Mouse (Mus musculus) small intestine, adult 2 months (tissue): ENCODE measurements around the gene Bod1l.

Experiments
- CTCF ChIP-seq: fragments of 200-500 bp; IDR thresholded peaks from 2 replicates; pipeline ENCODE4 v1.5.1; 2012; ENCODE audit warnings: low read depth, mild to moderate bottlenecking, control low read depth, inconsistent platforms, low read length, moderate library complexity, mixed read lengths; ENCODE audit not compliant: insufficient replicate concordance, insufficient read length; ENCODE audit errors: extremely low read depth
- POLR2A ChIP-seq: fragments of 200-500 bp; IDR thresholded peaks from 2 replicates; pipeline ENCODE4 v1.6.1; 2012; ENCODE audit warnings: low read depth, mild to moderate bottlenecking, control low read depth, inconsistent platforms, low read length, moderate library complexity

DNA sequence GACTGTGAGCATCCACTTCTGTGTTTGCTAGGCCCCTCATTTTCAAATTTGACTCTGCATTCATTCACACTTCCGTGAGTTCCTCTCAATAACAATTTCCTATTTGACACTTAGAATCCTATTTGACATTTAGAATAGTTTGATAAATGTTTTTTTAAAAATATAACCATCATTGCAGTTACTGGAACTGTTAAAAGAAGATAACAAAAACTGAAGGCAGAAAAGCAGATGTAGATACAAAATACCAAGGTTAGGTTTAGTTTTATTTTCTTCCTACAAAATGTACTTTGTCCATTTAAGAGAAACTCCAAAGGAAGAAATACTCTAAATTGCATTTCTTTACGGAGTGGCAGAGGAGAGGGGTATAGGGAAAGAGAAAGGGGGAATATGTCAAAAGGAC is 42.5 kb downstream of the Bod1l start:
- TF ChIP-seq POLR2A (no peak), CTCF (no peak)
